Mouse (Mus musculus) G1E (cell line): Measurements from ENCODE around the gene Gm45713. TPM values are rescaled to one million over a fixed set of nuclear protein-coding genes. Genes with fewer than 3 reads are reported as not detected.

Experiments
- ATAC-seq: 2 replicates; pipeline ENCODE4 v1.8.0; 2016; ENCODE audit warnings: mild to moderate bottlenecking; ENCODE audit not compliant: insufficient number of reproducible peaks, poor library complexity, low FRiP score, severe bottlenecking; ENCODE audit errors: extremely low read depth
- DNase-seq: peaks from one replicate; pipeline ENCODE4 v3.0.0; 2012; ENCODE audit warnings: low spot score
- H3K27me3 ChIP-seq: 2 replicates; pipeline ENCODE4 v1.6.1; 2012; ENCODE audit warnings: mild to moderate bottlenecking, low read length, inconsistent platforms; ENCODE audit not compliant: insufficient read depth
- H3K36me3 ChIP-seq: replicated peaks from 2 replicates; pipeline ENCODE3; 2012; ENCODE audit warnings: mild to moderate bottlenecking, inconsistent platforms
- H3K4me1 ChIP-seq: 2 replicates; pipeline ENCODE4 v1.6.1; 2012; ENCODE audit warnings: low read depth, low read length, inconsistent platforms, mixed read lengths; ENCODE audit not compliant: insufficient read depth
- H3K4me3 ChIP-seq: 2 replicates; pipeline ENCODE4 v1.5.1; 2012; ENCODE audit warnings: low read depth, mild to moderate bottlenecking, inconsistent platforms, low read length, moderate library complexity, mixed read lengths
- H3K9me3 ChIP-seq: replicated peaks from 2 replicates; pipeline ENCODE4 v1.6.1; 2012; ENCODE audit warnings: inconsistent platforms
- CTCF ChIP-seq: IDR thresholded peaks from 2 replicates; pipeline ENCODE4 v1.5.1; 2012; ENCODE audit warnings: low read depth, low read length, inconsistent platforms, mixed read lengths
- GATA1 ChIP-seq: IDR thresholded peaks from 2 replicates; pipeline ENCODE4 v1.6.1; 2012; ENCODE audit warnings: borderline replicate concordance, low read length, inconsistent platforms, mixed read lengths
- GATA2 ChIP-seq: IDR thresholded peaks from 2 replicates; pipeline ENCODE4 v1.6.1; 2012; ENCODE audit warnings: low read depth, low read length, inconsistent platforms, borderline replicate concordance
- POLR2AphosphoS5 ChIP-seq: IDR thresholded peaks from 2 replicates; pipeline ENCODE4 v1.6.1; 2012; ENCODE audit warnings: low read depth, low read length, inconsistent platforms; ENCODE audit not compliant: insufficient replicate concordance
- TAL1 ChIP-seq: conservative IDR thresholded peaks from 2 replicates; pipeline ENCODE4 v1.6.1; 2012; ENCODE audit warnings: low read depth, low read length, inconsistent platforms, mixed read lengths
- polyA plus RNA-seq: library from polyadenylated mRNA; stranded (reverse); fragments of >175 nt; gene quantifications from 2 replicates; pipeline ENCODE4 v1.2.3, GENCODE M21; 2012
- total RNA-seq, 2 experiments: library from RNA; stranded (forward) in 1 of 2; stranded (reverse) in 1 of 2; fragments of 200-1000 nt in 1 of 2; fragments of >200 nt in 1 of 2; fragmentation: Nextera tagmentation in 1 of 2; gene quantifications; 2 replicates each; pipeline ENCODE4 v1.2.3; 2014 to 2017

Gm45713 gene
- total and polyA plus RNA-seq, 3 experiments: 0.16 to 1.3 TPM; not detected in 1

DNA sequence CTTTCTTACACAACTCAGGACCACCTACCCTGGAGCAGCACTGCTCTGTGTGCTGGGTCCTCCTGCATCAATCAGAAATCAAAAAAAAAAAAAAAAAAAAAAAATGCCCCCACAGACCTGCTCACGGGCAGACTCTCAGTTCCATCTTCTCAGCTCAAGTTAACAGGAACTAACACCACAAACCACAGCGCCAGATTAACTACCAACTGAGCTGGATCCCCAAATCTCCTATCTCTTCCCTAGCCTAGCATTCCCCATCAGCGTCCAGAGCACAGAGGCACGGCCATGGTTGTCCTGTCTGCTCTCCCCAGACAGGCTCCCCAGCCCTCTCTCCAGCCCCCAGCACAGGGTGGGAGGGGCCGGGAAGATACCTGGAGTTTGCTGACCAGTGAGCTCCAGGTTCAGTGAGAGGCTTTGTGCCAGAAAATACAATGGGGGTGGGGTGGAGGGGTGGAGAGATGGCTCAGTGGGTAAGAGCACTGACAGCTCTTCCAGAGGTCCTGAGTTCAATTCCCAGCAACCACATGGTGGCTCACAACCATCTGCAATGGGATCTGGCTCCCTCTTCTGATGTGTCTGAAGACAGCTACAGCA lies 28.9 kb downstream of the Gm45713 start:
- Histone ChIP-seq H3K36me3 (no peaks in the 10 kb centered on the region), H3K4me1 (peaks cover 20% of the 10 kb centered on the region), H3K9me3 (no peaks in the 10 kb centered on the region), H3K27me3 (peaks cover 50% of the 10 kb centered on the region), H3K4me3 (no peak overlapping the region)
- ATAC-seq: no peak
- DNase-seq: no peak
- TF ChIP-seq TAL1 (no peak), POLR2AphosphoS5 (no peak), GATA2 (no peak), GATA1 (no peak), CTCF (no peak)

DNA sequence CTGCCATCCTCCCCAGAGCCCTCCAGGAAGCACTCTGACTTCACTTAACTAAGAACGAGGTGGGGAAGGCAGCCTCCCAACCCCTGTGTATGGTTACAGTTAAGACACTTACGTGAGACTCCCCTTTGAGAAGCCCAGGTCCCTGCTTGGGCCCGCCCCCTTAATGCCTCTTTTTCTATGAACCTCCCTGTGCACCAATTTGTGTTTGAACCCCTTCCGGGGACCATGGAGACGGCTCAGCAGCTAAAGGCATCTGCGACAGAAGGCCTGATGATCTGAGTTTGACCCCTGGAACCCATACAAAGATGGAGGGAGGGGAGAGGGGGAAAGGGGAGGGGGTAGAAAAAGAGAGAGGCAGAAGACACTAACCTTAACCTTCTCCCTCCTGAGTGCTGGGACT lies 29.6 kb downstream of the Gm45713 start:
- H3K36me3 ChIP-seq: no peaks in the 10 kb centered on the region
- peaks cover 57% of the 10 kb centered on the region for H3K27me3 ChIP-seq
- no peak for DNase-seq
- H3K9me3 ChIP-seq: no peaks in the 10 kb centered on the region
- TF ChIP-seq TAL1 (no peak), CTCF (no peak), GATA2 (no peak), GATA1 (no peak), POLR2AphosphoS5 (no peak)
- H3K4me3 ChIP-seq: no peak overlapping the region
- H3K4me1 ChIP-seq: peaks cover 15% of the 10 kb centered on the region
- ATAC-seq: no peak

DNA sequence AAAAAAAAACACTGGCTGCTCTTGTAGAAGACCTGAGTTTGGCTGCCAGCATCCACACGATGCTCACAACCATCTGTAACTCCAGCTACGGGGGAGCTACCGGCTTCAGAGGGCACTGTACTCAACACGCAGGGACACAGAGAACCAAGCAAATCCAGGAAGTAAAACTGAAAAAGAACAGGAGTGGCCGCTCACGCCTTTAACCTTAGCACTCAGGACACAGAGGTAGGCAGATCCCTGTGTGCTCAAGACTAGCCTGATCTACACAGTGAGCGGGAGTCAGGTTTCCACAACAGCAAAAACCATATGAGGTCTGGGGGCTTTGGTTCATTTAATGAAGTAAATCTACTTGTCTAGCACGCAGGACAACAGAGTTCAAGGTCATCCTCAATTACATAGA lies 30.5 kb downstream of the Gm45713 start:
- no peak for ATAC-seq
- no peak for DNase-seq
- TF ChIP-seq CTCF: no peak
- no peak for TF ChIP-seq TAL1
- no peak for TF ChIP-seq GATA1
- no peak for TF ChIP-seq GATA2
- no peak for TF ChIP-seq POLR2AphosphoS5
- Histone ChIP-seq H3K36me3 (no peaks in the 10 kb centered on the region), H3K4me3 (no peak overlapping the region), H3K27me3 (peaks cover 55% of the 10 kb centered on the region), H3K4me1 (peaks cover 12% of the 10 kb centered on the region), H3K9me3 (no peaks in the 10 kb centered on the region)

DNA sequence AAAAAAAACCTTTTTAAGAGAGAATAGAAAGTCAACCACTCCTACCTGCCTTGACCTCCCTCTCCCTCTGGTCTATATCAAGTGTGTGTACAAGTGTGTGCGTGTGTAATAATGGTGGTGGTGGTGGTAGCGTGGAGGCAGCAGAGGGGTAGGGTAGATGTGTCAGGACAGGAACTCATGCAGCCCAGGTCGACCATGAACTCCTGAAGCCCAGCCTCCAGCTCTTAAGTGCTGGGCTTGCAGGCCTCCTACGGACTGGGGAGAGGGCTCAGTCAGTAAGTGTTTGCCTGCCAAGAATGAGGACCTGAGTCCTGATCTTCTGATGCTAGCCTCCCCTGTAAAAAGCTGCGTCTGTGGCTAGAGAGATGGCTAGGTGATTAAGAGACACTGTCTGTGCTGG lies 31.1 kb downstream of the Gm45713 start:
- Histone ChIP-seq H3K36me3 (no peaks in the 10 kb centered on the region), H3K4me3 (no peak overlapping the region), H3K27me3 (peaks cover 55% of the 10 kb centered on the region), H3K9me3 (no peaks in the 10 kb centered on the region), H3K4me1 (peaks cover 10% of the 10 kb centered on the region)
- DNase-seq (no peak), ATAC-seq (no peak)
- TF ChIP-seq TAL1 (no peak), CTCF (no peak), POLR2AphosphoS5 (no peak), GATA1 (no peak), GATA2 (no peak)

DNA sequence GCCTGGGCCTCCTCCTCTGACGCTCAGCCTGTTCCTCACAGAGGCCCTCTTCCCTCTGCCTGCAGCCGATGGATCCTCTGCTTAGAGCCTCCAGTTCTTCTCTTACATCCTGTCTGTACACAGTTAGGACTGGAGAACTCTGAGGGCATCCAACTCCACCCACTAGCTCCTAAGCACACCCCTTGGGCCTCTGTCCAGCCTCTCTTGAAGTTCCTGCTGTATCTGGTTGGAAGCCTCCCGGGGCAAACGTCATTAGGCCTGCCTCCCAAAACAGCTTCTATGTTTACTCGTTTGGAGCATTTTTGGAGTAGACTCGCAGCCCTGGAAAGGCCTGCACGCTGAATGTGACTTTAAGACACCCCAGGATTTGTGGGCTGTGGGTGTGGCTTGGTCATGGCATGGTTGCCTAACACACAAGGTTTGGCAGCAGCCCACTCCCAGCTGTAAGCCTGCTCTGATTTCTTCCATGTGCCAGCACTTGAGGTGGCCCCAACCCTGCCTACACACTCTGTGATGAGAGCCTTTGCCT lies 32.3 kb downstream of the Gm45713 start, which contains the start of gene Fcgrt:
Gene Fcgrt (minus strand): TSS at position 200 of the 529 bp plus-strand sequence.
- H3K27me3 ChIP-seq: peaks cover 55% of the 10 kb centered on the region
- no peaks in the 10 kb centered on the region for H3K9me3 ChIP-seq
- TF ChIP-seq POLR2AphosphoS5 (no peak), CTCF (no peak), GATA1 (no peak), GATA2 (no peak), TAL1 (no peak)
- DNase-seq: no peak
- no peaks in the 10 kb centered on the region for H3K36me3 ChIP-seq
- peaks cover 12% of the 10 kb centered on the region for H3K4me1 ChIP-seq
- no peak for ATAC-seq
- no peak within 1 kb of the TSS for H3K4me3 ChIP-seq

DNA sequence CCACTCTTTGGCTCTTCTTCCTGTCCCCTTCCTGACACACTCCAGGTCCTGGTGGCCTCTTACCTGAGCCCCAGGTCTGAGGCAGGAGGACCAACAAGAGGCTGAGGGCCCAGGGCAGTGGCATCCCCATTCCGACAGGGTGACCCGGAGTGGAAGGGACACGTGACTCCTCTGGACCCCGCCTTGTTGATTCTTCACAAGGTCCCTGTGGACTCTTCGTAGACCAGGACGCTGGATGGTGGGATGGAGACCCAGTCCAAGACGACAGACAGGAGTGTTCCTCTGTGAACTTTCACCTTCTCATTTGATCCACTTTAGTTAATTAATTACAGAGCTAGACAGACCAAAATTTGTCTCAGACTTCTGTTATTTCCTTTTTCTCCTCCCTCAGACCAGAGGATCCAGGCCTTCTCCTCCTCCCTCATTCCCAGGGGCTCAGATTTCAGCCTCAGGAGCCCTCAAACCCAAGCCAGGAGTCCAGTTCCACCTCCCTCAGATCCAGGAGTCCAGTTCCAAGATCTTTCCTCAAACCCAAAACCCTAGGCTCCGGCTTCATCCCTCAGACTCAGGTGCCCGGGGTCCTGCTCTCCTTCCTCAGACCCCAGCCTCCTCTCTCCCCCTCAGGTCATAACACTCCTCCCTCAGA lies 33.0 kb downstream of the Gm45713 start:
- H3K4me3 ChIP-seq: no peak overlapping the region
- H3K36me3 ChIP-seq: no peaks in the 10 kb centered on the region
- H3K4me1 ChIP-seq: peaks cover 15% of the 10 kb centered on the region
- DNase-seq (no peak), ATAC-seq (no peak)
- no peak for TF ChIP-seq GATA2
- TF ChIP-seq TAL1: no peak
- no peak for TF ChIP-seq GATA1
- TF ChIP-seq CTCF: no peak
- TF ChIP-seq POLR2AphosphoS5: no peak
- no peaks in the 10 kb centered on the region for H3K9me3 ChIP-seq
- H3K27me3 ChIP-seq: peaks cover 55% of the 10 kb centered on the region
